Mouse (Mus musculus): ENCODE measurements at regions not wholly inside any gene's neighbourhood (a gene's known extent, or its start where the extent isn't known, plus 50 kb on each side); places are given as distances from the start of the nearest gene placed in this dataset.

- Histone ChIP-seq H3K4me2 (no peak overlapping the region), H3K36me3 (no peaks in the 10 kb centered on the region), H3K4me3 (no peak overlapping the region), H3K9me3 (no peaks in the 10 kb centered on the region), H3K9ac (no peak overlapping the region), H3K27ac (no peak overlapping the region), H3K27me3 (no peaks in the 10 kb centered on the region), H3K4me1 (no peaks in the 10 kb centered on the region)
- WGBS = 71% methylated on average over 6 of the region's 6 CpGs
- ATAC-seq (ENCODE audit: borderline replicate concordance, extremely low read depth, low FRiP score, low TSS enrichment) = no peak
Observed at GRCm38 (mm10) chr1:35706336-35706735, 361.9 kb upstream of the Hs6st1 start.

GRCm38 (mm10) chr1:35708176-35708788 is 359.9 kb upstream of the Hs6st1 start:
- WGBS = 84% methylated on average over 2 of the region's 2 CpGs
- H3K36me3 ChIP-seq = no peaks in the 10 kb centered on the region
- H3K4me3 ChIP-seq = no peak overlapping the region
- H3K4me2 ChIP-seq = no peak overlapping the region
- no peak overlapping the region for H3K27ac ChIP-seq
- no peak for ATAC-seq (ENCODE audit: borderline replicate concordance, extremely low read depth, low FRiP score, low TSS enrichment)
- H3K9me3 ChIP-seq = no peaks in the 10 kb centered on the region
- no peak overlapping the region for H3K9ac ChIP-seq
- H3K27me3 ChIP-seq = no peaks in the 10 kb centered on the region
- H3K4me1 ChIP-seq = no peaks in the 10 kb centered on the region

GRCm38 (mm10) chr1:35709214-35709613 is 359.0 kb upstream of the Hs6st1 start:
- no peaks in the 10 kb centered on the region for H3K27me3 ChIP-seq
- H3K4me2 ChIP-seq = no peak overlapping the region
- H3K36me3 ChIP-seq = no peaks in the 10 kb centered on the region
- H3K9me3 ChIP-seq = no peaks in the 10 kb centered on the region
- H3K4me1 ChIP-seq = no peaks in the 10 kb centered on the region
- H3K9ac ChIP-seq = no peak overlapping the region
- no peak overlapping the region for H3K4me3 ChIP-seq
- ATAC-seq (ENCODE audit: borderline replicate concordance, extremely low read depth, low FRiP score, low TSS enrichment) = no peak
- no peak overlapping the region for H3K27ac ChIP-seq

GRCm38 (mm10) chr1:35713961-35714360 is 354.2 kb upstream of the Hs6st1 start:
- no peaks in the 10 kb centered on the region for H3K27me3 ChIP-seq
- 52% methylated on average over 4 of the region's 4 CpGs for WGBS
- H3K4me3 ChIP-seq = no peak overlapping the region
- H3K27ac ChIP-seq = no peak overlapping the region
- no peaks in the 10 kb centered on the region for H3K4me1 ChIP-seq
- no peak overlapping the region for H3K9ac ChIP-seq
- no peaks in the 10 kb centered on the region for H3K36me3 ChIP-seq
- H3K9me3 ChIP-seq = no peaks in the 10 kb centered on the region
- ATAC-seq (ENCODE audit: borderline replicate concordance, extremely low read depth, low FRiP score, low TSS enrichment) = no peak
- H3K4me2 ChIP-seq = no peak overlapping the region

GRCm38 (mm10) chr1:35715931-35716330 is 352.3 kb upstream of the Hs6st1 start:
- H3K27me3 ChIP-seq = no peaks in the 10 kb centered on the region
- ATAC-seq (ENCODE audit: borderline replicate concordance, extremely low read depth, low FRiP score, low TSS enrichment) = no peak
- no peak overlapping the region for H3K9ac ChIP-seq
- no peak overlapping the region for H3K27ac ChIP-seq
- no peak overlapping the region for H3K4me3 ChIP-seq
- no peaks in the 10 kb centered on the region for H3K9me3 ChIP-seq
- 59% methylated on average over 6 of the region's 6 CpGs for WGBS
- no peak overlapping the region for H3K4me2 ChIP-seq
- H3K36me3 ChIP-seq = no peaks in the 10 kb centered on the region
- H3K4me1 ChIP-seq = no peaks in the 10 kb centered on the region

GRCm38 (mm10) chr1:35717166-35717565 is 351.0 kb upstream of the Hs6st1 start:
- Histone ChIP-seq H3K9ac (no peak overlapping the region), H3K4me1 (no peaks in the 10 kb centered on the region), H3K27ac (no peak overlapping the region), H3K36me3 (no peaks in the 10 kb centered on the region), H3K27me3 (no peaks in the 10 kb centered on the region), H3K9me3 (no peaks in the 10 kb centered on the region), H3K4me2 (no peak overlapping the region), H3K4me3 (no peak overlapping the region)
- no peak for ATAC-seq (ENCODE audit: borderline replicate concordance, extremely low read depth, low FRiP score, low TSS enrichment)
- WGBS = 88% methylated on average over 2 of the region's 2 CpGs

GRCm38 (mm10) chr1:35717659-35718058 is 350.5 kb upstream of the Hs6st1 start:
- no peak overlapping the region for H3K4me2 ChIP-seq
- H3K27ac ChIP-seq = no peak overlapping the region
- no peaks in the 10 kb centered on the region for H3K4me1 ChIP-seq
- WGBS = 60% methylated on average over 2 of the region's 2 CpGs
- no peaks in the 10 kb centered on the region for H3K9me3 ChIP-seq
- no peak overlapping the region for H3K4me3 ChIP-seq
- no peaks in the 10 kb centered on the region for H3K36me3 ChIP-seq
- H3K27me3 ChIP-seq = no peaks in the 10 kb centered on the region
- no peak overlapping the region for H3K9ac ChIP-seq
- no peak for ATAC-seq (ENCODE audit: borderline replicate concordance, extremely low read depth, low FRiP score, low TSS enrichment)

GRCm38 (mm10) chr1:35720063-35720462 is 348.1 kb upstream of the Hs6st1 start:
- Histone ChIP-seq H3K27ac (no peak overlapping the region), H3K4me3 (no peak overlapping the region), H3K4me1 (no peaks in the 10 kb centered on the region), H3K27me3 (no peaks in the 10 kb centered on the region), H3K9ac (no peak overlapping the region), H3K9me3 (no peaks in the 10 kb centered on the region), H3K4me2 (no peak overlapping the region), H3K36me3 (no peaks in the 10 kb centered on the region)
- 81% methylated on average over 3 of the region's 3 CpGs for WGBS
- ATAC-seq (ENCODE audit: borderline replicate concordance, extremely low read depth, low FRiP score, low TSS enrichment) = no peak

- ATAC-seq (ENCODE audit: borderline replicate concordance, extremely low read depth, low FRiP score, low TSS enrichment) = no peak
- H3K9me3 ChIP-seq = no peaks in the 10 kb centered on the region
- no peak overlapping the region for H3K4me2 ChIP-seq
- 59% methylated on average over 3 of the region's 3 CpGs for WGBS
- H3K27me3 ChIP-seq = no peaks in the 10 kb centered on the region
- H3K4me1 ChIP-seq = no peaks in the 10 kb centered on the region
- no peaks in the 10 kb centered on the region for H3K36me3 ChIP-seq
- no peak overlapping the region for H3K4me3 ChIP-seq
- H3K9ac ChIP-seq = no peak overlapping the region
- H3K27ac ChIP-seq = no peak overlapping the region
Observed at GRCm38 (mm10) chr1:35724366-35724900, 343.8 kb upstream of the Hs6st1 start.

- no peak overlapping the region for H3K9ac ChIP-seq
- no peak overlapping the region for H3K27ac ChIP-seq
- H3K36me3 ChIP-seq = no peaks in the 10 kb centered on the region
- no peaks in the 10 kb centered on the region for H3K27me3 ChIP-seq
- no peak overlapping the region for H3K4me2 ChIP-seq
- WGBS = 24% methylated on average over 1 of the region's 1 CpGs
- H3K4me1 ChIP-seq = no peaks in the 10 kb centered on the region
- no peak for ATAC-seq (ENCODE audit: borderline replicate concordance, extremely low read depth, low FRiP score, low TSS enrichment)
- no peak overlapping the region for H3K4me3 ChIP-seq
- no peaks in the 10 kb centered on the region for H3K9me3 ChIP-seq
Observed at GRCm38 (mm10) chr1:35726596-35726995, 341.6 kb upstream of the Hs6st1 start.

GRCm38 (mm10) chr1:35727310-35727990 is 340.8 kb upstream of the Hs6st1 start:
- H3K9ac ChIP-seq = no peak overlapping the region
- ATAC-seq (ENCODE audit: borderline replicate concordance, extremely low read depth, low FRiP score, low TSS enrichment) = no peak
- no peak overlapping the region for H3K27ac ChIP-seq
- WGBS = 79% methylated on average over 8 of the region's 8 CpGs
- no peak overlapping the region for H3K4me3 ChIP-seq
- H3K9me3 ChIP-seq = no peaks in the 10 kb centered on the region
- no peaks in the 10 kb centered on the region for H3K36me3 ChIP-seq
- H3K27me3 ChIP-seq = no peaks in the 10 kb centered on the region
- no peaks in the 10 kb centered on the region for H3K4me1 ChIP-seq
- no peak overlapping the region for H3K4me2 ChIP-seq

GRCm38 (mm10) chr1:35729785-35730295 is 338.4 kb upstream of the Hs6st1 start:
- WGBS = 79% methylated on average over 5 of the region's 5 CpGs
- ATAC-seq (ENCODE audit: borderline replicate concordance, extremely low read depth, low FRiP score, low TSS enrichment) = no peak
- no peak overlapping the region for H3K4me3 ChIP-seq

More at GRCm38 (mm10) chr1:35729785-35730295, 338.4 kb upstream of the Hs6st1 start:
- H3K27me3 ChIP-seq = no peaks in the 10 kb centered on the region
- no peaks in the 10 kb centered on the region for H3K4me1 ChIP-seq
- H3K36me3 ChIP-seq = no peaks in the 10 kb centered on the region
- no peak overlapping the region for H3K27ac ChIP-seq
- no peak overlapping the region for H3K4me2 ChIP-seq
- no peaks in the 10 kb centered on the region for H3K9me3 ChIP-seq
- H3K9ac ChIP-seq = no peak overlapping the region

Data from lung, embryonic 15.5 days (tissue).